8 mouse cellular contexts compared by ENCODE assay signal in genomic region chr13:21167910-21168300, GRCm38 (mm10). TPM values are rescaled to one million over a fixed set of nuclear protein-coding genes. Genes with fewer than 3 reads are reported as not detected.
DNase-seq lines count a peak whose midpoint lies in the region; ATAC-seq and TF ChIP-seq lines count a peak whose summit lies in the region.

No protein-coding gene starts in this region.

- H3K27ac ChIP-seq in heart, adult 2 months, result peak overlapping the region; percentile 29; the same call in 1 of the 2 replicates
- peak overlapping the region; percentile 60; the same call in 1 of the 2 replicates for H3K27ac ChIP-seq in heart, embryonic 13.5 days (replicated peaks)
- H3K27ac ChIP-seq in limb, embryonic 10.5 days, result no peak overlapping the region
- H3K27ac ChIP-seq in midbrain, embryonic 11.5 days (ENCODE audit: low read depth, low read length), result no peak overlapping the region

- no peaks in the 10 kb centered on the region for H3K27me3 ChIP-seq in heart, adult 2 months (ENCODE audit: control insufficient read depth, insufficient read depth, low read length)
- H3K27me3 ChIP-seq in heart, embryonic 13.5 days (replicated peaks), result peaks cover 8% of the 10 kb centered on the region; the same call in 1 of the 2 replicates
- H3K27me3 ChIP-seq in limb, embryonic 10.5 days (ENCODE audit: low read depth, poor library complexity, severe bottlenecking), result no peaks in the 10 kb centered on the region
- no peaks in the 10 kb centered on the region for H3K27me3 ChIP-seq in midbrain, embryonic 11.5 days (ENCODE audit: control insufficient read depth, insufficient read depth, low read length)

- no peak for TF ChIP-seq CTCF in heart, adult 2 months (IDR thresholded peaks at IDR 0.05)

- H3K36me3 ChIP-seq in heart, adult 2 months (ENCODE audit: control insufficient read depth, insufficient read depth, low read length), result no peaks in the 10 kb centered on the region
- no peaks in the 10 kb centered on the region for H3K36me3 ChIP-seq in heart, embryonic 13.5 days
- H3K36me3 ChIP-seq in limb, embryonic 10.5 days, result no peaks in the 10 kb centered on the region
- no peaks in the 10 kb centered on the region for H3K36me3 ChIP-seq in midbrain, embryonic 11.5 days (ENCODE audit: control insufficient read depth, insufficient read depth, low read length)

- peak; percentile 27 to 40 for DNase-seq in heart, adult 2 months
- DNase-seq in heart, postnatal 25 days (ENCODE audit: low spot score), result no peak
- DNase-seq in c-Kit-negative CD71-positive TER-119-positive erythroid progenitor cells, embryonic 14.5 days (ENCODE audit: low read depth, low spot score), result peak; percentile 46
- DNase-seq in limb, embryonic 10.5 days (ENCODE audit: low spot score), result no peak
- peak; percentile 97 for DNase-seq in midbrain, embryonic 11.5 days (ENCODE audit: low spot score, missing footprints)
- DNase-seq in urinary bladder, postnatal 36 days (ENCODE audit: low spot score in 2 of 2), result no peak
- DNase-seq in left cerebral cortex, adult 9 months (ENCODE audit: low spot score in 2 of 2), result no peak

- no peaks in the 10 kb centered on the region for H3K79me2 ChIP-seq in heart, adult 2 months (replicated peaks; ENCODE audit: control insufficient read depth, insufficient read depth, low read length)

- intact Hi-C loops in heart, adult 2 months (cut with DNase I), result loop anchor here (5.0 to 10.0 kb wide), 2 partner anchors 777 to 859 kb away; partner anchors contain the start of gene Zfp184
- intact Hi-C loops in heart, postnatal 25 days (cut with DNase I), result loop anchor here (5.0 to 10.0 kb wide), 2 partner anchors 544 to 777 kb away; partner anchors contain the start of gene Zfp184

- no peak for ATAC-seq in heart, embryonic 13.5 days (ENCODE audit: extremely low read depth, insufficient number of reproducible peaks, low FRiP score, low TSS enrichment)
- ATAC-seq in midbrain, embryonic 11.5 days (ENCODE audit: low FRiP score), result peak; percentile 51; the same call in 1 of the 2 replicates

- peak overlapping the region; percentile 85 for H3K4me2 ChIP-seq in heart, embryonic 13.5 days
- peak overlapping the region; percentile 85 for H3K4me2 ChIP-seq in midbrain, embryonic 11.5 days

- no peaks in the 10 kb centered on the region for H3K4me1 ChIP-seq in heart, adult 2 months (ENCODE audit: control insufficient read depth, insufficient read depth, low read length)
- H3K4me1 ChIP-seq in heart, embryonic 13.5 days, result peaks cover 23% of the 10 kb centered on the region
- peaks cover 20% of the 10 kb centered on the region for H3K4me1 ChIP-seq in limb, embryonic 10.5 days
- H3K4me1 ChIP-seq in midbrain, embryonic 11.5 days (ENCODE audit: control insufficient read depth, insufficient read depth, low read length), result peaks cover 7% of the 10 kb centered on the region

- H3K9ac ChIP-seq in heart, adult 2 months (ENCODE audit: low read depth, low read length), result no peak overlapping the region
- H3K9ac ChIP-seq in heart, embryonic 13.5 days, result peak overlapping the region; percentile 74
- peak overlapping the region; percentile 47; the same call in 1 of the 2 replicates for H3K9ac ChIP-seq in midbrain, embryonic 11.5 days (ENCODE audit: low read length)

- TF ChIP-seq POLR2A in heart, adult 2 months (IDR thresholded peaks at IDR 0.05; ENCODE audit: insufficient read depth, low read depth, low read length), result no peak

- WGBS in heart, adult 2 months, result under 1% methylated on average over 8 of the region's 8 CpGs
- under 1% methylated on average over 8 of the region's 8 CpGs for WGBS in heart, embryonic 13.5 days
- under 1% methylated on average over 8 of the region's 8 CpGs for WGBS in limb, embryonic 10.5 days
- under 1% methylated on average over 8 of the region's 8 CpGs for WGBS in midbrain, embryonic 11.5 days

- no peak for TF ChIP-seq EP300 in heart, adult 2 months (IDR thresholded peaks at IDR 0.05; ENCODE audit: insufficient read depth, low read depth, low read length)

- H3K9me3 ChIP-seq in heart, embryonic 13.5 days, result no peaks in the 10 kb centered on the region
- no peaks in the 10 kb centered on the region for H3K9me3 ChIP-seq in limb, embryonic 10.5 days (replicated peaks)
- H3K9me3 ChIP-seq in midbrain, embryonic 11.5 days (ENCODE audit: control insufficient read depth, low read length), result no peaks in the 10 kb centered on the region

- peak overlapping the region; percentile 70 for H3K4me3 ChIP-seq in heart, adult 2 months
- H3K4me3 ChIP-seq in heart, embryonic 13.5 days, result peak overlapping the region; percentile 68
- H3K4me3 ChIP-seq in limb, embryonic 10.5 days, result peak overlapping the region; percentile 55
- peak overlapping the region; percentile 48 for H3K4me3 ChIP-seq in midbrain, embryonic 11.5 days (ENCODE audit: low read depth, low read length)

RNA-seq across cellular contexts. Expression of gene Trim27, which starts 11.3 kb away (rescaled TPM):
- total RNA-seq in heart, adult 2 months (2021), result 10 to 100 TPM; 18.8 to 19.8 TPM
- 13.5 and 17.2 TPM in 2 replicates for polyA plus RNA-seq in heart, adult 2 months (2012; rRNA removed)
- total RNA-seq in heart, postnatal 25 days (2021), result 10 to 100 TPM; 18.8 to 19.0 TPM
- polyA plus RNA-seq in heart, embryonic 13.5 days (2015; fragmentation: Nextera tagmentation; extraction: Ambion mirVana), result 80.3 and 83.4 TPM in 2 replicates
- 200 and 218 TPM in 2 replicates for polyA plus RNA-seq in limb, embryonic 10.5 days (2016; fragmentation: Nextera tagmentation; extraction: Ambion mirVana)
- 136 and 138 TPM in 2 replicates for polyA plus RNA-seq in midbrain, embryonic 11.5 days (2014; fragmentation: Nextera tagmentation; extraction: Ambion mirVana)

RNA-seq across cellular contexts. Expression of gene Olfr1368, which starts 22.2 kb away (rescaled TPM):
- not detected for total RNA-seq in heart, adult 2 months (2021)
- polyA plus RNA-seq in heart, adult 2 months (2012; rRNA removed), result not detected in 2 replicates
- total RNA-seq in heart, postnatal 25 days (2021), result not detected
- polyA plus RNA-seq in heart, embryonic 13.5 days (2015; fragmentation: Nextera tagmentation; extraction: Ambion mirVana), result not detected in 2 replicates
- not detected in 2 replicates for polyA plus RNA-seq in limb, embryonic 10.5 days (2016; fragmentation: Nextera tagmentation; extraction: Ambion mirVana)
- not detected in 2 replicates for polyA plus RNA-seq in midbrain, embryonic 11.5 days (2014; fragmentation: Nextera tagmentation; extraction: Ambion mirVana)

RNA-seq across cellular contexts. Expression of gene Olfr263, which starts 38.5 kb away (rescaled TPM):
- not detected for total RNA-seq in heart, adult 2 months (2021)
- polyA plus RNA-seq in heart, adult 2 months (2012; rRNA removed), result not detected in 2 replicates
- not detected for total RNA-seq in heart, postnatal 25 days (2021)
- not detected in 2 replicates for polyA plus RNA-seq in heart, embryonic 13.5 days (2015; fragmentation: Nextera tagmentation; extraction: Ambion mirVana)
- not detected in 2 replicates for polyA plus RNA-seq in limb, embryonic 10.5 days (2016; fragmentation: Nextera tagmentation; extraction: Ambion mirVana)
- polyA plus RNA-seq in midbrain, embryonic 11.5 days (2014; fragmentation: Nextera tagmentation; extraction: Ambion mirVana), result not detected in 2 replicates

RNA-seq across cellular contexts. Expression of gene Olfr1369-ps1, which starts 56.6 kb away (rescaled TPM):
- not detected for total RNA-seq in heart, adult 2 months (2021)
- not detected in 2 replicates for polyA plus RNA-seq in heart, adult 2 months (2012; rRNA removed)
- total RNA-seq in heart, postnatal 25 days (2021), result not detected
- 0.04 TPM in 1 of 2 replicates, not detected in the other for polyA plus RNA-seq in heart, embryonic 13.5 days (2015; fragmentation: Nextera tagmentation; extraction: Ambion mirVana)
- 0.10 TPM in 1 of 2 replicates, not detected in the other for polyA plus RNA-seq in limb, embryonic 10.5 days (2016; fragmentation: Nextera tagmentation; extraction: Ambion mirVana)
- polyA plus RNA-seq in midbrain, embryonic 11.5 days (2014; fragmentation: Nextera tagmentation; extraction: Ambion mirVana), result 0.04 TPM in 1 of 2 replicates, not detected in the other

Comparison
In these comparisons a context has a peak if more than half of its experiments do, and no peak if none do; other contexts are left out.
1. DNase-seq: peak in heart, adult 2 months (2 of 2), c-Kit-negative CD71-positive TER-119-positive erythroid progenitor cells, embryonic 14.5 days (single experiment) and midbrain, embryonic 11.5 days (single experiment); none in heart, postnatal 25 days (single experiment), limb, embryonic 10.5 days (single experiment), urinary bladder, postnatal 36 days (0 of 2) and left cerebral cortex, adult 9 months (0 of 2).
2. H3K27ac ChIP-seq: peak in heart, adult 2 months (single experiment) and heart, embryonic 13.5 days (single experiment); none in limb, embryonic 10.5 days (single experiment) and midbrain, embryonic 11.5 days (single experiment).
3. Peak in every context shown above with its lines, with median percentiles within 50 percentile points of each other: H3K4me3 ChIP-seq.